Mouse (Mus musculus) lung, adult 18-20 months (tissue): Measurements from ENCODE around the gene Timm22.

Experiments
- DNase-seq, 2 experiments: peaks; one replicate each; pipeline ENCODE4 v3.0.0; 2022; ENCODE audit warnings: mixed read lengths in 2 of 2

Timm22 gene

GRCm38 (mm10) chr11:76406702-76407583, at the start of gene Timm22:
Gene Timm22 (plus strand): TSS chr11:76406952.
- peak; percentile 97 to 98 for DNase-seq

GRCm38 (mm10) chr11:76357464-76357863, 49.3 kb upstream of the Timm22 start:
- DNase-seq, result no peak

- no peak for DNase-seq
Observed at GRCm38 (mm10) chr11:76358628-76359320, 48.0 kb upstream of the Timm22 start.

- no peak for DNase-seq
Observed at GRCm38 (mm10) chr11:76360255-76360654, 46.5 kb upstream of the Timm22 start.

- DNase-seq, result no peak
Observed at GRCm38 (mm10) chr11:76361422-76361821, 45.3 kb upstream of the Timm22 start.

- DNase-seq, result no peak
Observed at GRCm38 (mm10) chr11:76363178-76363577, 43.6 kb upstream of the Timm22 start.

- DNase-seq, result no peak
Observed at GRCm38 (mm10) chr11:76363636-76364035, 43.1 kb upstream of the Timm22 start.

- DNase-seq, result no peak
Observed at GRCm38 (mm10) chr11:76364038-76364437, 42.7 kb upstream of the Timm22 start.

GRCm38 (mm10) chr11:76366720-76367119, 40.0 kb upstream of the Timm22 start:
- DNase-seq, result no peak

- no peak for DNase-seq
Observed at GRCm38 (mm10) chr11:76370491-76370890, 36.3 kb upstream of the Timm22 start.

GRCm38 (mm10) chr11:76372120-76372519, 34.6 kb upstream of the Timm22 start:
- peak in 1 of 2 experiments; percentile 41 for DNase-seq

GRCm38 (mm10) chr11:76372534-76372933, 34.2 kb upstream of the Timm22 start:
- no peak for DNase-seq

GRCm38 (mm10) chr11:76374491-76375185, 32.1 kb upstream of the Timm22 start:
- peak; percentile 74 to 79 for DNase-seq

- DNase-seq, result no peak
Observed at GRCm38 (mm10) chr11:76376425-76376824, 30.3 kb upstream of the Timm22 start.

GRCm38 (mm10) chr11:76379921-76380544, 26.7 kb upstream of the Timm22 start:
- DNase-seq, result peak; percentile 68

- no peak for DNase-seq
Observed at GRCm38 (mm10) chr11:76381201-76381885, 25.4 kb upstream of the Timm22 start.

- no peak for DNase-seq
Observed at GRCm38 (mm10) chr11:76382711-76383324, 23.9 kb upstream of the Timm22 start.

GRCm38 (mm10) chr11:76384307-76384706, 22.4 kb upstream of the Timm22 start:
- DNase-seq, result no peak

GRCm38 (mm10) chr11:76385017-76385416, 21.7 kb upstream of the Timm22 start:
- no peak for DNase-seq

GRCm38 (mm10) chr11:76385746-76386145, 21.0 kb upstream of the Timm22 start:
- DNase-seq, result no peak

- DNase-seq, result no peak
Observed at GRCm38 (mm10) chr11:76387097-76387496, 19.7 kb upstream of the Timm22 start.

GRCm38 (mm10) chr11:76388711-76389110, 18.0 kb upstream of the Timm22 start:
- DNase-seq, result no peak
